Mouse (Mus musculus): ENCODE measurements around the gene Rpp14. TPM values are rescaled to one million over a fixed set of nuclear protein-coding genes. Genes with fewer than 3 reads are reported as not detected.

Gene Rpp14
- polyA plus RNA-seq, 1 experiment from 2014 or later, result 19.3 TPM

DNA sequence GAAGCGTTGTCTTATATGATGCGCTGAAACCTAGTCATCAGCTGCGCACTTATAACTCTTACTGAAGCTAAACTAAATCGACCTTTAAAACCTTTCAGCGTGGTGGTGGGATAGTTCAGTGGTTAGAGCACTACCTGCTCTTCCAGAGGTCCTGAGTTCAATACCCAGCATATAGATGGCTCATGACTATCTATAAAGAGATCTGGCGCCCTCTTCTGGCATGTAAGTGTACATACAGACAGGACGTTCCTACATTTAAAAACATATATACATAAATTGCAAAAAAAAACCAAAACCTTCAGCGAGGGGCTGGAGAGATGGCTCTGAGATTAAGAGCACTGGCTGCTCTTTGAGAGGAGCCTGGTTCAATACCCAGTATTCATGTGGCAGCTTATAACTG, 35.8 kb upstream of the Rpp14 start:
- Histone ChIP-seq H3K9me3 (ENCODE audit: low read length) (no peaks in the 10 kb centered on the region), H3K36me3 (replicated peaks; ENCODE audit: insufficient read depth, low read length) (no peaks in the 10 kb centered on the region; the same call in 1 of the 2 replicates), H3K9ac (replicated peaks) (no peak overlapping the region), H3K27ac (ENCODE audit: low read depth) (no peak overlapping the region), H3K4me3 (ENCODE audit: low read depth, low read length) (no peak overlapping the region), H3K27me3 (ENCODE audit: insufficient read depth, low read length) (no peaks in the 10 kb centered on the region), H3K4me1 (ENCODE audit: insufficient read depth) (no peaks in the 10 kb centered on the region), H3K4me2 (ENCODE audit: low read depth, low read length) (no peak overlapping the region)
- WGBS (ENCODE audit: insufficient replicate concordance), result 62% methylated on average over 8 of the region's 8 CpGs
- DNase-seq (no peak), ATAC-seq (no peak)
- TF ChIP-seq EP300 (IDR thresholded peaks at IDR 0.05; ENCODE audit: low read depth), result no peak
- TF ChIP-seq CTCF (IDR thresholded peaks at IDR 0.05; ENCODE audit: low read depth), result peak; percentile 64

DNA sequence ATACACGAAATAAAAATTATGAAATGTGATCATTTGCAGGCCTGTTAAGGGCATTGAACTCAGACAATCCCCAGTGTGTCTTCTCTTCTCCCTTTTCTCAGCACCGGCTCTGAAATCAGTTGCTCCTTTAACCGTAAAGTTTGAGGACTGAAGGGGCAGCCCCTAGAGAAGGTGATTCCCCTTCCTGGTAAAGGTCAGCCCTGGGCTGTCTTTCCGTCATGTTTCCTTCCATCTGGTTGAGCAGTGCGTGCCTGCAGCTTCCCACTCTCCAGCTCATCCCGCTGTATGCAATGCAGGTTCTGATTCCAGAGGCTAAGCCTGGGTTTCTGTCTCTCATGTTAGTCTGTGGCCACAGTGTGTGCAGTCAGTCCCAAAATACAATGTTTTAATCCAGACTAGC, 35.4 kb upstream of the Rpp14 start:
- H3K4me3 ChIP-seq (ENCODE audit: low read depth, low read length), result no peak overlapping the region
- no peaks in the 10 kb centered on the region for H3K9me3 ChIP-seq (ENCODE audit: low read length)
- no peak for TF ChIP-seq EP300 (IDR thresholded peaks at IDR 0.05; ENCODE audit: low read depth)
- TF ChIP-seq CTCF (IDR thresholded peaks at IDR 0.05; ENCODE audit: low read depth), result no peak
- 73% methylated on average over 6 of the region's 6 CpGs for WGBS (ENCODE audit: insufficient replicate concordance)
- H3K27ac ChIP-seq (ENCODE audit: low read depth), result no peak overlapping the region
- no peak overlapping the region for H3K4me2 ChIP-seq (ENCODE audit: low read depth, low read length)
- H3K36me3 ChIP-seq (replicated peaks; ENCODE audit: insufficient read depth, low read length), result peaks cover 2% of the 10 kb centered on the region; the same call in 1 of the 2 replicates
- ATAC-seq (no peak), DNase-seq (no peak)
- H3K9ac ChIP-seq (replicated peaks), result no peak overlapping the region
- no peaks in the 10 kb centered on the region for H3K27me3 ChIP-seq (ENCODE audit: insufficient read depth, low read length)
- no peaks in the 10 kb centered on the region for H3K4me1 ChIP-seq (ENCODE audit: insufficient read depth)

DNA sequence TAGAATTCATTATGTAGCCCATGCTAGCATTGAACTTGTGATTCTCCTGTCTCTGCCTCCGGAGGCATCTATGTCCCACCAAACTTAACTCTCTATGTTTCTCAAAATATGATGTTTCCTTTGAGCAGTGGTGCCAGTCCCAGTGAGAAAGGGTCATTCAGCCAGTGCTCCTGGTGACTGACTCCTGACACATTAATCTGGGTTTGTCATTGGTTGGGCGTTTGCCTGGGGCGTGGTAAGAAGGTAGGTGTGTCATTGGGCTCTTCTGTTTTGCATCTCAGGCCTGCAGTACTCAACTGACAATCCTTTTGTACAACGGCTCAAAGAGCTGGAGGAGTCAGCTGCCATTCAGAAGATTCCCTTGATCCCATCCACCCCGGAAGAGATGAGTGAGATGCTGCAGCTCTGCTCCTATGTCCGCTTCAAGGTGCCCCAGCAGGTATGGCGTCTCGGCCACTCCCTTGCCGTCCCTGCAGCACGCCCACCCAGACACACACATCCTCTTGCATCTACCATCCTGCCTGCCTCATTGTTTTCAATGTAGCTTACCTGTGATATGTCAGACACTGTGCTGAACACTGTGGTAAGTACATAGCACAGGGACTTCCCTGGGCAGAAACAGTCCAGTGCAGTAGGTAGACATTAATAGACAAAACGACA, 34.9 kb upstream of the Rpp14 start:
- 84% methylated on average over 11 of the region's 11 CpGs for WGBS (ENCODE audit: insufficient replicate concordance)
- Histone ChIP-seq H3K9me3 (ENCODE audit: low read length) (no peaks in the 10 kb centered on the region), H3K36me3 (replicated peaks; ENCODE audit: insufficient read depth, low read length) (peaks cover 2% of the 10 kb centered on the region; the same call in 1 of the 2 replicates), H3K9ac (replicated peaks) (no peak overlapping the region), H3K27me3 (ENCODE audit: insufficient read depth, low read length) (no peaks in the 10 kb centered on the region), H3K4me3 (ENCODE audit: low read depth, low read length) (no peak overlapping the region), H3K4me1 (ENCODE audit: insufficient read depth) (no peaks in the 10 kb centered on the region), H3K4me2 (ENCODE audit: low read depth, low read length) (no peak overlapping the region), H3K27ac (ENCODE audit: low read depth) (no peak overlapping the region)
- TF ChIP-seq EP300 (IDR thresholded peaks at IDR 0.05; ENCODE audit: low read depth) (no peak), CTCF (IDR thresholded peaks at IDR 0.05; ENCODE audit: low read depth) (no peak)
- DNase-seq (no peak), ATAC-seq (no peak)

DNA sequence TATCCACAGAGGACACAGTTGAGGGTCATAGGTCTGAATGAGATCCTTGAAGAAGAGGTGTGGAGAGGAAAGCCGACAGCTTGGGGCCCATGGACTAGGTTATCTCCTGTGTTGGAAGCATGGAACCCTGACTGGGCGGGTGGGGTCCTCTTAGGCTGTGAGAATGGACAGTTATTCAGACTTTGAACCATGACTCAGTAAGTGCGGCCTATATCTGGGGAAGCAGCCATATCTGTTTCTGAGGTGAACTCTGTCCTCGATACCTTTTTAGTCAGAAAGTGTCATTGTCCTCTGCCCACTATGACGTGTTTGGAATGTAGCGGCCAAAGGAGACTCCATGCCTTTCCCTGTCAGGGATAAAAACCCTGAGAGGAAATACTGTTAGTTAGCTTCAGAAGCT, 33.3 kb upstream of the Rpp14 start:
- WGBS (ENCODE audit: insufficient replicate concordance), result 80% methylated on average over 6 of the region's 6 CpGs
- TF ChIP-seq EP300 (IDR thresholded peaks at IDR 0.05; ENCODE audit: low read depth) (no peak), CTCF (IDR thresholded peaks at IDR 0.05; ENCODE audit: low read depth) (no peak)
- ATAC-seq (no peak), DNase-seq (no peak)
- no peak overlapping the region for H3K4me3 ChIP-seq (ENCODE audit: low read depth, low read length)
- H3K27me3 ChIP-seq (ENCODE audit: insufficient read depth, low read length), result no peaks in the 10 kb centered on the region
- H3K36me3 ChIP-seq (replicated peaks; ENCODE audit: insufficient read depth, low read length), result peaks cover 2% of the 10 kb centered on the region; the same call in 1 of the 2 replicates
- H3K9ac ChIP-seq (replicated peaks), result no peak overlapping the region
- H3K9me3 ChIP-seq (ENCODE audit: low read length), result no peaks in the 10 kb centered on the region
- no peak overlapping the region for H3K4me2 ChIP-seq (ENCODE audit: low read depth, low read length)
- no peaks in the 10 kb centered on the region for H3K4me1 ChIP-seq (ENCODE audit: insufficient read depth)
- H3K27ac ChIP-seq (ENCODE audit: low read depth), result no peak overlapping the region

DNA sequence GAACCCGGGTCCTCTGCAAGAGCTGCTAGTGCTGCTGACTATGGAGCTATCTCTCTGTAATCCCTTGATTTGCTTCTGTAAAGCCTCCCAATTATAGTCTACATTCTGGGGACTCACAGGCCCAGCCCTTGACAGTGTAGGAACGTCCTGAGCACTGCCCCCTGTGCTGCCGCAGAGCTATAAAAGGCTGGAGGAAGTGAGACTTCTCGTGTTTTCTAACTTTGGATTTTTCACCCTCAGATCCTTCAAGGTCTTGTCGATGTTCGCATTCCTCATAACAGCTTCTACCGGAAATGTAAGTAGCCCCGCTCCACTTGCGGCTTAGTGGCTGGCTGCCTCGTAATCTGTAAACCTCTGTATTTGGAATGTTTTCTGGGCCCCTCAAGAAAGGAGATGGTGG, 30.8 kb upstream of the Rpp14 start:
- TF ChIP-seq CTCF (IDR thresholded peaks at IDR 0.05; ENCODE audit: low read depth) (no peak), EP300 (IDR thresholded peaks at IDR 0.05; ENCODE audit: low read depth) (no peak)
- DNase-seq (no peak), ATAC-seq (no peak)
- no peaks in the 10 kb centered on the region for H3K4me1 ChIP-seq (ENCODE audit: insufficient read depth)
- WGBS (ENCODE audit: insufficient replicate concordance), result 65% methylated on average over 10 of the region's 10 CpGs
- no peak overlapping the region for H3K4me3 ChIP-seq (ENCODE audit: low read depth, low read length)
- H3K27ac ChIP-seq (ENCODE audit: low read depth), result no peak overlapping the region
- no peak overlapping the region for H3K9ac ChIP-seq (replicated peaks)
- peaks cover 2% of the 10 kb centered on the region; the same call in 1 of the 2 replicates for H3K36me3 ChIP-seq (replicated peaks; ENCODE audit: insufficient read depth, low read length)
- no peak overlapping the region for H3K4me2 ChIP-seq (ENCODE audit: low read depth, low read length)
- no peaks in the 10 kb centered on the region for H3K27me3 ChIP-seq (ENCODE audit: insufficient read depth, low read length)
- H3K9me3 ChIP-seq (ENCODE audit: low read length), result no peaks in the 10 kb centered on the region

DNA sequence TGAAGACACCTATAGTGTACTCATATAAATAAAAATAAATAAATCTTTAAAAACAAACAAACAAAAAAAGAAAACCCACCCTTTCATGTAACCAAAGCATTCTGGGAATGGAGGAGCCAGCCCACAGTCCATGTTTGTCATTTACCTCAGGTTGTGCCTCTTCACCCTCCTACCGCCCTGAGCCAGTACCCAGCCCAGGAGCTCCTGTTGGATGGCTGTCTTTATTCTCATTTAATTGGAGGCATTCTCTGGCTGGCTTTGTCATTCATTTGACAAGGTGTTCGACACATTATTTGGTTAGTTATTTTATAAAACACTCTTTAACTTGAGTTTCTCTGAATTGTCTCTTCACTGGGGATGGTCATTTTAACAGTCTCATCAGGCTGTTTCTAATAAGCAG, 28.3 kb upstream of the Rpp14 start:
- Histone ChIP-seq H3K4me2 (ENCODE audit: low read depth, low read length) (no peak overlapping the region), H3K9ac (replicated peaks) (no peak overlapping the region), H3K27me3 (ENCODE audit: insufficient read depth, low read length) (no peaks in the 10 kb centered on the region), H3K36me3 (replicated peaks; ENCODE audit: insufficient read depth, low read length) (peaks cover 2% of the 10 kb centered on the region; the same call in 1 of the 2 replicates), H3K27ac (ENCODE audit: low read depth) (no peak overlapping the region), H3K4me1 (ENCODE audit: insufficient read depth) (no peaks in the 10 kb centered on the region), H3K9me3 (ENCODE audit: low read length) (no peaks in the 10 kb centered on the region), H3K4me3 (ENCODE audit: low read depth, low read length) (no peak overlapping the region)
- 82% methylated on average over 2 of the region's 2 CpGs for WGBS (ENCODE audit: insufficient replicate concordance)
- ATAC-seq (no peak), DNase-seq (no peak)
- TF ChIP-seq CTCF (IDR thresholded peaks at IDR 0.05; ENCODE audit: low read depth), result no peak
- TF ChIP-seq EP300 (IDR thresholded peaks at IDR 0.05; ENCODE audit: low read depth), result no peak

All from liver, postnatal 0 days (tissue).